Mouse (Mus musculus) left cerebral cortex, adult 2 months (tissue): ENCODE measurements at regions not wholly inside any gene's neighbourhood (a gene's known extent, or its start where the extent isn't known, plus 50 kb on each side); places are given as distances from the start of the nearest gene placed in this dataset.

ENCODE experiments used
- DNase-seq, 2 experiments: peaks; one replicate each; pipeline ENCODE4 v3.0.0; 2021 to 2022; ENCODE audit warnings: low spot score in 2 of 2, mixed read lengths in 1 of 2; ENCODE audit errors: extremely low spot score in 1 of 2
- H3K27ac ChIP-seq: fragments of 200-600 bp; 2 replicates; pipeline ENCODE4 v1.8.1; 2022
- H3K4me3 ChIP-seq: fragments of 200-600 bp; 2 replicates; pipeline ENCODE4 v1.8.1; 2022
- CTCF ChIP-seq: fragments of 200-600 bp; IDR thresholded peaks from 2 replicates; pipeline ENCODE4 v1.8.1; 2022; ENCODE audit warnings: antibody characterized with exemption, mild to moderate bottlenecking, moderate library complexity
- intact Hi-C: fragments of 180-260 bp; cut with DNase I; formaldehyde crosslinking; loops from one replicate; pipeline ENCODE4 v1.15.1; 2025

GRCm38 (mm10) chr6:117414926-117415325 lies 246.6 kb downstream of the Cxcl12 start:
- intact Hi-C loops = no loop called here
- no peak overlapping the region for H3K4me3 ChIP-seq

GRCm38 (mm10) chr6:117415901-117416300 lies 247.6 kb downstream of the Cxcl12 start:
- no peak for DNase-seq
- Histone ChIP-seq H3K4me3 (no peak overlapping the region), H3K27ac (no peak overlapping the region)
- TF ChIP-seq CTCF = no peak
- intact Hi-C loops = no loop called here

More at GRCm38 (mm10) chr6:117414926-117415325, 246.6 kb downstream of the Cxcl12 start:
- no peak for TF ChIP-seq CTCF
- H3K27ac ChIP-seq = no peak overlapping the region
- DNase-seq = no peak

GRCm38 (mm10) chr6:117416461-117416860 lies 248.1 kb downstream of the Cxcl12 start:
- Histone ChIP-seq H3K4me3 (no peak overlapping the region), H3K27ac (no peak overlapping the region)
- no peak for DNase-seq
- intact Hi-C loops = no loop called here
- no peak for TF ChIP-seq CTCF

GRCm38 (mm10) chr6:117422846-117423573 lies 254.7 kb downstream of the Cxcl12 start:
- DNase-seq = no peak
- intact Hi-C loops = loop anchor here (10.0 kb wide), 1 partner anchor 248 kb away; no protein-coding TSS in a partner anchor
- H3K4me3 ChIP-seq = no peak overlapping the region
- peak; percentile 8 for TF ChIP-seq CTCF
- no peak overlapping the region for H3K27ac ChIP-seq

GRCm38 (mm10) chr6:117426363-117426762 lies 258.0 kb downstream of the Cxcl12 start:
- intact Hi-C loops = loop anchor here (10.0 kb wide), 1 partner anchor 252 kb away; no protein-coding TSS in a partner anchor
- H3K4me3 ChIP-seq = no peak overlapping the region
- TF ChIP-seq CTCF = no peak
- DNase-seq = no peak
- no peak overlapping the region for H3K27ac ChIP-seq

- TF ChIP-seq CTCF = no peak
- Histone ChIP-seq H3K4me3 (no peak overlapping the region), H3K27ac (no peak overlapping the region)
- intact Hi-C loops = loop anchor here (10.0 kb wide), 1 partner anchor 253 kb away; no protein-coding TSS in a partner anchor
- no peak for DNase-seq
These were observed 259.2 kb downstream of the Cxcl12 start for GRCm38 (mm10) chr6:117427351-117428142.

- TF ChIP-seq CTCF = no peak
- Histone ChIP-seq H3K4me3 (no peak overlapping the region), H3K27ac (no peak overlapping the region)
- DNase-seq = no peak
- intact Hi-C loops = loop anchor here (10.0 kb wide), 1 partner anchor 254 kb away; no protein-coding TSS in a partner anchor
These were observed 260.1 kb downstream of the Cxcl12 start for GRCm38 (mm10) chr6:117428441-117428840.

GRCm38 (mm10) chr6:117430876-117431781 lies 262.8 kb downstream of the Cxcl12 start:
- intact Hi-C loops = no loop called here
- peak; percentile 11 for TF ChIP-seq CTCF
- Histone ChIP-seq H3K27ac (no peak overlapping the region), H3K4me3 (no peak overlapping the region)
- peak; percentile 47 to 57 for DNase-seq

- no peak for DNase-seq
- no peak for TF ChIP-seq CTCF
- Histone ChIP-seq H3K27ac (no peak overlapping the region), H3K4me3 (no peak overlapping the region)
- intact Hi-C loops = no loop called here
These were observed 268.5 kb downstream of the Cxcl12 start for GRCm38 (mm10) chr6:117436851-117437250.

GRCm38 (mm10) chr6:117437411-117438101 lies 269.2 kb downstream of the Cxcl12 start:
- intact Hi-C loops = no loop called here
- no peak for DNase-seq
- Histone ChIP-seq H3K4me3 (no peak overlapping the region), H3K27ac (peak overlapping the region; percentile 16; the same call in 1 of the 2 replicates)
- no peak for TF ChIP-seq CTCF

GRCm38 (mm10) chr6:117448652-117449051 lies 280.3 kb downstream of the Cxcl12 start:
- no peak for DNase-seq
- H3K27ac ChIP-seq = no peak overlapping the region
- intact Hi-C loops = no loop called here
- H3K4me3 ChIP-seq = no peak overlapping the region
- no peak for TF ChIP-seq CTCF
